Mouse (Mus musculus) hematopoietic multipotent progenitor cell, adult 10-12 weeks (in vitro differentiated cells): Measurements from ENCODE around the gene Mlx. TPM values are rescaled to one million over a fixed set of nuclear protein-coding genes. Genes with fewer than 3 reads are reported as not detected.

ENCODE experiments used
- polyA plus RNA-seq: library from polyadenylated mRNA; stranded (reverse); fragments of >175 nt; gene quantifications from 2 replicates; pipeline ENCODE4 v1.2.3, GENCODE M21; 2012; ENCODE audit warnings: low replicate concordance

Mlx gene
- 17.8 and 27.4 TPM in 2 replicates for polyA plus RNA-seq

DNA sequence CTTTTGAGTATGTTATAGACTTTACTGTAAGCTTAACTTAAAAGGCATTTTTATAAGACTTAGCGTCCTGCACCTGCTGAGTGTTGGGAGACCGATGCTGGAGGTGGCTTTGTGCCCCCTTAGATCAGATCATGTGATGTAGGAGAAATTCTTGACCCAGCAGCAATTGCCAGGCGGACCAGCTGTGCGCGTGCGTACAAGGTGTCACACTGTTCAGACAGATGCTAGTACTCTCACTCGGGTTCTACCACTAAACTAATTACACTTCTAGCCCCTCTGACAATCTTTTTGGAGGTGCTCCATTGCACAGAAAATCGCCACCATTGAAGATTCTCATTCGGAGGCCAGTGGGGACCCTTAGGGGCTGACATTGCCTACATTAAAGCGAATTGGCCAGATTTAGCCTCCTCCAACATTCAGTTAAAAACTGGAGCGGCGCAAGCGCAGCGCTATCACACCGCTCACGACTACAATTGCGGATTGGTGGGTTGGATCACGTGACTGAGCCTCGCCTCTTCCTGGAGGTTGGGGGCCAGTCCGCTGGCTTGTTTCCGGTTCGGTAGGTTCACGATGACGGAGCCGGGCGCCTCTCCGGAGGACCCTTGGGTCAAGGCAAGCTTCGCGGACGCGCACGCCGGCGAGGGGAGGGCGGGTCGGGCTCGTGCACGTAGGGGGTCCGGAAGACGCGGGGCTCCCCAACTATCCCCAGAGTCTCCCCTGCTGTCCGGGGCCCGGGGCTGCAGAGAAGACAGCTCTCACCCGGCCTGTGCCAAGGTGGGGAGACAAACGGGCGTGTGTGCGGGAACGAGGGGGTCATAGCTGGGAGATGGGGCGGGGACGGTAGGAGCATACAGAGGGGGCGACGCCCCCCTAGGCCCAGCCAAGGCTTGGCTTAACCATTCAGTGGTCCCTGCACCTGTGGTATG, at the start of gene Mlx:
Gene Mlx, plus strand, starts transcription at position 522 of the 926 bp plus-strand sequence.

DNA sequence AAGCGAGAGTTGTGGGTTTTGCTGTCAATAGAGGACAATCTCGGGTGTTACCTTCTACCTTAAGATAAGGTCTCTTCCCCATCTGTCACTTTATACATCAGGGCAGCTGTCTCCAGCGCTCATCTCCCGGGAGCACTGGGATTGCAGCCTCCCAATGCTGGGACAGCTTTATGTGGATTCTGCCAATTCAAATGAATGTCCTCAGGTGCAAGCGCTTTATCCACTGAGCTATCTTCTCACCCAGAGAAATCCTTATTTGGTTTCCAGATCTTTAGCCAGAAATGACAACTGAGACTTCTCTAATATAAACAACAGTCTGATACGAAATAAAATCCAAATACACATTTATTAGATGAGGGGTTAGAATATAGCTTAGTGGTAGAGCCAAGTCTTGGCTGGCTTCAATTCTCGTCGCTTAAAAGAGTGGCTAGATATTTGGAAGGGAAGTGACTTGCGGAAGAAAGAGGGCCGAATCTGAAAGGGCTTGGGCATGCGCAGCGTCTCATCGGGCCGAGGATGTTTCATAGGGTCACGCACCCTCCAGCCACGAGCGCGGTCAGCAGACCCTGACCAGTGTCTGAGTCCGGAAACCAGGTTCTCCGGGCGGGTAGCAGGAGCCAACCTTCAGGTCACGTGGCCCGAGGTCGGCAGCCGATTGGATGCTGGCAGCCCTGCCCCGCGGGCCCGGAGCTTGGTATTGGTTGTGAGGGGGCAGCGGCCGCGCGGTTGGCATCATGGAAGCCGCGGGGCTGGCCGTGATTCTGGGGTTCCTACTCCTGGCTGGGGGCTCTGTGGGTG, 17.5 kb upstream of the Mlx start, which contains the start of gene Naglu:
Gene Naglu, plus strand, starts transcription at position 622 of the 798 bp plus-strand sequence.

DNA sequence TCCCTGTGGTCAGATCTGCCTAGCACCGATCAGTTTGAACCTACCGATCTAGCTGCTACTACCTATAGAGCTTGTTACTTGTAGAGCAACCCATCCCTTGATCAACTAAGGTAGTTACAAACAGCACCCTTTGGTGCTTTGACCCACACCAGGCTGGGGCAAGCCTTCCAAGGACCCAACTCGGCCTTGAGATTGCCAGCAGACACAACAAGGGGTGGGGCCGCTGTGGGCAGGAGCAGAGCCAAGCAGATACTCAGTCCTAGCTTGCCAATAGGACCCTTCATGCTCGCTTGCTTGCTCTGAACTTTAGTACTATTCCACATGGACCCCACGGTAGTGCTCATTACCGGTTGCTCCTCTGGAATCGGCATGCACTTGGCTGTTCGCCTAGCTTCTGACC, 9.0 kb upstream of the Mlx start, which contains the start of gene Hsd17b1:
Gene Hsd17b1, plus strand, starts transcription at position 291 of the 400 bp plus-strand sequence.

DNA sequence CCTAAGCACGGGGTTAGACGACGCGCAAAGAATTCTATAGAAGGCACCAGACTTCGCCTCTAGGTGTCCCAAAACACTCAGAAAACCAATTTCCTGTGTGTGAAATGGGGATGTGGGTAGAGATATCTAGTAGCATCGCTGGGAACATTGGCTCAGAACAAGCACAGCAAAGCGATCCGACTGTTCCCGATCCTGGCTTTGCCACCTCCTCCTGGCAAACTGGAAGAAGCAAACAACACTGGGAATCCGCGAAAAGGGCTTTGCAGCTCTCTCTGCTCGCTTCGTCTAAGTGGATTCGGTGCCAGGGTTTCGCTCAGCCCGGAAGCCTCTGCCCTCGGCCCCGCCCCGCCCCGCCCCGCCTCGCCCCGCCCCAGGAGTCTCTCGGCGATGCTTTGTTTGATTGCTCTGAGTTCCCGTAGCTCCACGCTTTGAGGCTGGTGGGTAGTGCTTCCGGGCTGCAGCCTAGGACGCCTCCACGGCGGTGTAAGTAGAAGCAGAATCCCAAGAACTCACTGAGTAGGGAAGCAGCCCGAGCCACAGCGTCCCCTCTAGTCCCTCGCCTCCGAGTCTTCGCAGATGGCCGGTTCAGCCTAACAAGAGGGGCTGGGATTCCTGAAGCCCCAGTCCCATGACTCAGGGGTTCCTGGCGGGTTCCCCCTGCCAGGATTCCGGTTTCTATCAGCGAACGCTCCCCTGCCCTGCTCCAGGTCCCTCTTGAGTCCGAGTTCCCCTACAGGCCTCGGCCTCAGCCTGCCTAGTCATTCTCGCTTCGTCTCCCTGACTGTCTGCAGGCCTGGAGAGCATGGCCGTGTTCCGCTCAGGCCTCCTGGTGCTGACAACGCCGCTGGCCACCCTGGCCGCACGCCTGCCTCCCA, 4.6 kb upstream of the Mlx start, which contains the start of gene Coasy:
Gene Coasy, plus strand, starts transcription at position 358 of the 875 bp plus-strand sequence.

DNA sequence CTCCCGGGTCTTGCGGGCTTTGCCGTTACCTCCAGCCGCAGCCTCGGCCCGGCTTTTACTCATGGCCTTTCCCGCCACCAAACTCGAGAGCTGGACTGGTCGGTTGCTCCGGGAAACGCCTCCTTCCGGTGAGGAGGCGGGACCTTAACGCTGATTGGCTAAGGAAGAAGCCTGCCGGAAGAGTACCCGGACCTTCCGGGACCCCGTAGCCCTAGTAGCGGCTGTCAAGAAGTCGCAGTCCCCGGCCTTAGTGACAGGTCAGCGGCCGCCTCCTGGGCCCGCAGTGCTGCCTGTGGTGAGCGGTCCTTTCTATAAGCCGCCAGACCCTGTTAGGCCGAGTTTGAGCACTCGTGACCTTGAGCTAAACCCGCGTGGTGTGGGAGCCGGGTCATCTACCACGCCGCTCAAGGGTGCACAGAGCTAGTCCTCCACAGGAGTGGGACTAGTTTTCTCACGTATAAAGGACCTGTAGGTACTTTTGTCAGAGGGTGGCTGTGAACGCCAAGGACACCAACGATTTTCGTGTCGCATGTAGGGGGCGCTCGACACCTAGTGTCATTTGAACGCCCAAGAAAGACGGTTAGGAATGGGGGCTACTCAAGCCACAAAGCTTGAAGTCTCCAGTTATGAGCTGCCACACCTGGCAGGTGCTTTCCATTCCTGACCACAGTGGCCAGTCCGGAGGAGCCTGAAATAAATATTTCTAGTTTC, 8.4 kb downstream of the Mlx start, which contains the start of gene Psmc3ip:
Gene Psmc3ip, minus strand, starts transcription at position 123 of the 711 bp plus-strand sequence.

DNA sequence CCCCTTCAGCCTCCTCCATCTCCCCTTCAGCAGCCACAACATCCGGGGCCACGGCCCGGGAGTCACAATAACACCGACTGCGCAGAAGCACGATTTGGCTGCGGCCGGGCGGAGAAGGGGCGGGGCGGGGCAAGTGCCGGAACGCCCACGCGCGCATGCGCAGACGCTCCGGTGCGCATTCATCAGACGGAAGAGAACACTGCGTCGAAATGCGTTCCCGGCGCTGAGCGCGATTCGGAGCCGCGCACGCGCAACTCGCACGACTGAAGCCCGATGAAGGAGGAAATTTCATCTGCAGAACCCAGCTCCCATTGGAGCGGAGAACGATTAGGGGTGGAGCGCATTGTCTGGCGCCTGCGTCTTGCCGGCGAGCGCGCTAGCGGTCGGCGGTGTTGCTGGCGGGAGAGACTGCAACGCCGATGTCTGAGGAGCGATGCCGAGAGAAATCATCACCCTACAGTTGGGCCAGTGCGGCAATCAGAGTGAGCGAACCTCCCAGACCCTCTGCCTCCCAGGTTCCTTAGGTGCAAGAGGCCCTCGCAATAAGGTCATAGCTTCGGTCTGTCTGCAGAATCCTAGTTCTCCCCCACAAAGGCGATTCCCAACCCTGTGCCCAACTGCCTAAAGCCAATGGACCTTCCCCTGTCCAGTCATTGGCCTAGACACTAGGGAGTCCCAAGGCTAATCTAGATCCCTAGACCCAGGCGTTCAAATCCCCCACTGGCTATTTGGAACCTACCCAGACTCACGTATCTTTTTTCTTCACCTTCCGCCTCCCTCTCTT, 32.9 kb downstream of the Mlx start, which contains the start of the genes Retreg3 and Tubg1:
Gene Retreg3, minus strand, starts transcription at position 133 of the 784 bp plus-strand sequence.
Gene Tubg1, plus strand, starts transcription at position 178 of the 784 bp plus-strand sequence.

Other genes starting within 250 kb of the Mlx start
- 50.6 and 56.2 TPM in 2 replicates for gene Stat5b, start 236.6 kb upstream of the Mlx start, polyA plus RNA-seq
- 23.5 and 32.6 TPM in 2 replicates for gene Stat5a, start 227.9 kb upstream of the Mlx start, polyA plus RNA-seq
- gene Stat3, start 147.7 kb upstream of the Mlx start, polyA plus RNA-seq, result 79.6 and 120 TPM in 2 replicates
- gene Cavin1, start 116.4 kb upstream of the Mlx start, polyA plus RNA-seq, result 0.99 and 2.9 TPM in 2 replicates
- 44.2 and 52.4 TPM in 2 replicates for gene Atp6v0a1, start 77.8 kb upstream of the Mlx start, polyA plus RNA-seq
- 14.9 and 32.1 TPM in 2 replicates for gene Naglu, start 17.3 kb upstream of the Mlx start, polyA plus RNA-seq
- 2.1 and 2.3 TPM in 2 replicates for gene Hsd17b1, start 8.9 kb upstream of the Mlx start, polyA plus RNA-seq
- gene Coasy, start 4.7 kb upstream of the Mlx start, polyA plus RNA-seq, result 20.7 and 25.1 TPM in 2 replicates
- 4.1 and 8.0 TPM in 2 replicates for gene Psmc3ip, start 8.2 kb downstream of the Mlx start, polyA plus RNA-seq
- gene Retreg3, start 32.6 kb downstream of the Mlx start, polyA plus RNA-seq, result 20.0 and 29.0 TPM in 2 replicates
- 38.0 and 72.6 TPM in 2 replicates for gene Tubg1, start 32.7 kb downstream of the Mlx start, polyA plus RNA-seq
- gene Tubg2, start 68.6 kb downstream of the Mlx start, polyA plus RNA-seq, result 9.0 and 11.8 TPM in 2 replicates
- 0.79 and 2.3 TPM in 2 replicates for gene Cntnap1, start 83.2 kb downstream of the Mlx start, polyA plus RNA-seq
- gene Plekhh3, start 84.1 kb downstream of the Mlx start, polyA plus RNA-seq, result 4.4 and 26.2 TPM in 2 replicates
- 3.1 and 8.7 TPM in 2 replicates for gene Ccr10, start 88.2 kb downstream of the Mlx start, polyA plus RNA-seq
- gene Ezh1, start 139.2 kb downstream of the Mlx start, polyA plus RNA-seq, result 7.0 and 17.6 TPM in 2 replicates
- 0.96 and 3.7 TPM in 2 replicates for gene Ramp2, start 158.8 kb downstream of the Mlx start, polyA plus RNA-seq
- gene Vps25, start 166.4 kb downstream of the Mlx start, polyA plus RNA-seq, result 96.8 and 109 TPM in 2 replicates
- gene Wnk4, start 173.3 kb downstream of the Mlx start, polyA plus RNA-seq, result 0.94 and 2.2 TPM in 2 replicates
- gene Cntd1, start 191.7 kb downstream of the Mlx start, polyA plus RNA-seq, result 0.11 TPM in 1 of 2 replicates, not detected in the other
- gene Coa3, start 191.8 kb downstream of the Mlx start, polyA plus RNA-seq, result 3.3 and 26.9 TPM in 2 replicates
- gene Becn1, start 215.0 kb downstream of the Mlx start, polyA plus RNA-seq, result 108 and 173 TPM in 2 replicates
- 39.0 and 47.2 TPM in 2 replicates for gene Psme3, start 228.9 kb downstream of the Mlx start, polyA plus RNA-seq
- gene Aoc2, start 237.8 kb downstream of the Mlx start, polyA plus RNA-seq, result 7.3 and 9.0 TPM in 2 replicates
- gene Aoc3, start 243.3 kb downstream of the Mlx start, polyA plus RNA-seq, result 0.10 and 0.11 TPM in 2 replicates